Mouse (Mus musculus) midbrain, postnatal 0 days (tissue): ENCODE measurements around the gene Olfr286. TPM values are rescaled to one million over a fixed set of nuclear protein-coding genes. Genes with fewer than 3 reads are reported as not detected.

ENCODE experiments used
- ATAC-seq: fragments of 200-750 bp; cut with Nextera tagmentation; 2 replicates; pipeline ENCODE4 v1.8.0; 2017; ENCODE audit warnings: moderate number of reproducible peaks, mild to moderate bottlenecking, moderate TSS enrichment, moderate library complexity; ENCODE audit not compliant: low FRiP score
- DNase-seq: peaks from one replicate; pipeline ENCODE4 v3.0.0-alpha.2; 2015; ENCODE audit warnings: low spot score
- H3K27ac ChIP-seq: fragments of 300-500 bp; sonication (generic); 2 replicates; pipeline ENCODE4 v1.5.1; 2014; ENCODE audit warnings: low read depth, mild to moderate bottlenecking, low read length, mixed read lengths
- H3K27me3 ChIP-seq: fragments of 300-500 bp; sonication (generic); 2 replicates; pipeline ENCODE4 v1.6.1; 2014; ENCODE audit warnings: low read length, control low read depth, mixed read lengths; ENCODE audit not compliant: insufficient read depth
- H3K36me3 ChIP-seq: fragments of 300-500 bp; sonication (generic); 2 replicates; pipeline ENCODE4 v1.6.1; 2014; ENCODE audit warnings: low read length, control low read depth, mixed read lengths; ENCODE audit not compliant: insufficient read depth
- H3K4me1 ChIP-seq: fragments of 300-500 bp; sonication (generic); 2 replicates; pipeline ENCODE4 v1.6.1; 2014; ENCODE audit warnings: mild to moderate bottlenecking, control low read depth, antibody characterized with exemption, low read length, mixed read lengths; ENCODE audit not compliant: insufficient read depth
- H3K4me2 ChIP-seq: fragments of 300-500 bp; sonication (generic); 2 replicates; pipeline ENCODE4 v1.6.1; 2014; ENCODE audit warnings: low read depth, mild to moderate bottlenecking, low read length, mixed read lengths; ENCODE audit not compliant: poor library complexity, severe bottlenecking
- H3K4me3 ChIP-seq: fragments of 300-500 bp; sonication (generic); 2 replicates; pipeline ENCODE4 v1.5.1; 2014; ENCODE audit warnings: low read depth, mild to moderate bottlenecking, low read length, moderate library complexity
- H3K9ac ChIP-seq: fragments of 300-500 bp; sonication (generic); replicated peaks from 2 replicates; pipeline ENCODE4 v1.6.1; 2014; ENCODE audit warnings: mild to moderate bottlenecking, low read length, moderate library complexity, mixed read lengths; ENCODE audit not compliant: poor library complexity, severe bottlenecking
- H3K9me3 ChIP-seq: fragments of 300-500 bp; sonication (generic); 2 replicates; pipeline ENCODE4 v1.6.1; 2016; ENCODE audit warnings: low read length, control low read depth
- CTCF ChIP-seq: IDR thresholded peaks from 2 replicates; pipeline ENCODE4 v1.5.1; 2016; ENCODE audit warnings: antibody characterized with exemption, mild to moderate bottlenecking
- WGBS: fragments of 180-500 bp; shearing (Covaris S2); extraction: QIAGEN DNeasy Blood & Tissue Kit; methylation state at CpG from one replicate; pipeline ENCODE4 v1.1.7; 2014; 5-methylcytosine and 5-hydroxymethylcytosine counted together
- polyA plus RNA-seq: library from polyadenylated mRNA; unstranded; fragments of >200 nt; fragmentation: Nextera tagmentation; extraction: Ambion mirVana; gene quantifications from 2 replicates; pipeline ENCODE4 v1.2.1, GENCODE M21; 2015
- total RNA-seq: library from RNA; depleted of rRNA; stranded (reverse); fragments of >200 nt; gene quantifications from 2 replicates; pipeline ENCODE4 v1.2.3, GENCODE M21; 2014; rRNA removed

The Olfr286 gene
- total and polyA plus RNA-seq, 2 experiments from 2014 or later = not detected

DNA sequence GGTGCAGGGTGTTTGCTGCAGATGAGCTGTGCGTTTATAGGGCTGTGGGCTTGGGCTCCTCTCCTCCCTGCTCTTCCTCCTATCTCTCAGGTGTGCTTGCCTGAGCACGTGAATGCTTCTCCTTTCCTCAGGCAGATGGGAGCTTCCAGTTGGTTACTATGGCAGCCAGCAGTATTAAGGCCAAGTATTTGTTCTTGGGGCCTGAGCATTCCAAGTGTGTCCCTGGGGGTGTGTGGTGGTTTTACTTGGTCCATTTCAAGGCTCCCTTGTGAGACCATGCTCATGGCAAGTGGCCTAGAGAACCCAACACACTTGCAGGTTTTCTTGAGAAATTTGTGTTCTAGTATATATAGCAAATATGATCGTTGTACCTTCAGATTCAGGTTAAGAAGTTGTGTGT, 38.8 kb downstream of the Olfr286 start, which contains the start of gene Olfr288:
Gene Olfr288 (minus strand): TSS at position 101 of the 400 bp plus-strand sequence.
- Histone ChIP-seq H3K9me3 (no peaks in the 10 kb centered on the region), H3K4me2 (no peak within 1 kb of the TSS)

DNA sequence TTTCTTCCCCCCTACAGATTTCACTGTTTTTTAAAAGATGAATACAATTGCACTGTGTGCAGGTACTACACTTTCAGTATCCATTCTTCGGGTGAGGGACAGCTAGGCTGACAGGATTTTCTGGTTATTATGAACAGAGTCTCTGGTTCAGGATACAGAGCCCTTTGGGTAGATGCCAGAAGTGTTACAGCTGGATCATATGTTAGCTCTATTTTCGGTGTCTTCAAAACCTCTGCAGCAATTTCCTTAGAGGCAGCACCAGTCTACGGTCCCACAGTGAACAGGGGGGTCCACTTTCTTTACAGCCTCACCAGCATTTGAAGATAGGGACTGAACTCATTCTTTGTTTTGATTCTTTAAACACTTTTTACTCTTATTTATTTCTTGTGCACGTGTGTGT, 49.8 kb downstream of the Olfr286 start:
- no peaks in the 10 kb centered on the region for H3K9me3 ChIP-seq
- no peak overlapping the region for H3K9ac ChIP-seq
- H3K4me3 ChIP-seq = no peak overlapping the region
- no peaks in the 10 kb centered on the region for H3K27me3 ChIP-seq
- H3K27ac ChIP-seq = no peak overlapping the region
- no peak for ATAC-seq
- H3K4me2 ChIP-seq = no peak overlapping the region
- H3K36me3 ChIP-seq = no peaks in the 10 kb centered on the region
- TF ChIP-seq CTCF = no peak
- WGBS = 53% methylated on average over 4 of the region's 4 CpGs
- 0 out of 2 replicates have a peak, but pooled peaks cover 3% of the 10 kb centered on the region for H3K4me1 ChIP-seq
- DNase-seq = no peak

More for the DNA sequence above, 38.8 kb downstream of the Olfr286 start, which contains the start of gene Olfr288:
- DNase-seq (no peak), ATAC-seq (no peak)
- Histone ChIP-seq H3K36me3 (no peaks in the 10 kb centered on the region), H3K4me3 (no peak within 1 kb of the TSS), H3K4me1 (no peaks in the 10 kb centered on the region), H3K9ac (no peak within 1 kb of the TSS), H3K27me3 (no peaks in the 10 kb centered on the region), H3K27ac (no peak within 1 kb of the TSS)
- 57% methylated on average over 3 of the region's 3 CpGs for WGBS
- no peak for TF ChIP-seq CTCF

DNA sequence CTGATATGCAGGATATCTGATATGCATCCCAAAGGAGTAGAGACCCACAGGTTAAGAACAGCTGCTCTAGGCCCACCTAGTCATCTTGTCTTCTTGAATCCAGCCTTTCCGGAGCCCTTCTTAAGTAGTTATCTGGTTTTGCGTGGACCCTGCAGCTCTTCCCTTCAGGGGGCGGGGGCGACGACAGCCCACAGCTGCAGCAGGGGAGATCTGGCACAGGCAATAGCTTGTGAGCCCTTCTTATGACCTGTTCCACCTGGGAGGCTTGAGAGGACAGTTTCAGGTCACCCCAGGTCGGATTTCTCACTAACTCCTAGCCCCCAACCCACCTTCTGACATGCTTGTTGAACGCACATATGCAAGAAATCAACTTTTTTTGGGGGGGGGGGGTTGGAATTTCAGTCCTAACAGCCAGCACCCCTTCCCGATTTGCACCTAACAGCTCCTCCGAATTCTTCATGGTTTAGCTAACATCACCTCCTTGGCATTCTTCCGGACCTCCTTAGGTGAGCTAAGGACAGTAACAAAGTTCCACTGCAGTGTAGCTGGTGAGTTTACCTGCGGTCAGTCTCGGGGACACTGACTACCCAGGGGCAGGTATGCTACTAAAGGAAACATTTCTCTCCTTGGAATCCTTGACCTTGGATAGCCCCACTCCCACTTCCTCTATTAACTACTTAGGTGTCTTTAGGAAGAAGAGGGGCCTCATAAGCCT, 52.2 kb downstream of the Olfr286 start:
- Histone ChIP-seq H3K4me3 (no peak overlapping the region), H3K4me2 (0 out of 2 replicates have a peak overlapping the region, but pooled peaks have one; percentile 56), H3K27me3 (no peaks in the 10 kb centered on the region), H3K4me1 (0 out of 2 replicates have a peak, but pooled peaks cover 3% of the 10 kb centered on the region), H3K9ac (no peak overlapping the region), H3K36me3 (no peaks in the 10 kb centered on the region), H3K27ac (no peak overlapping the region), H3K9me3 (no peaks in the 10 kb centered on the region)
- TF ChIP-seq CTCF = no peak
- DNase-seq (no peak), ATAC-seq (no peak)
- 72% methylated on average over 12 of the region's 12 CpGs for WGBS

DNA sequence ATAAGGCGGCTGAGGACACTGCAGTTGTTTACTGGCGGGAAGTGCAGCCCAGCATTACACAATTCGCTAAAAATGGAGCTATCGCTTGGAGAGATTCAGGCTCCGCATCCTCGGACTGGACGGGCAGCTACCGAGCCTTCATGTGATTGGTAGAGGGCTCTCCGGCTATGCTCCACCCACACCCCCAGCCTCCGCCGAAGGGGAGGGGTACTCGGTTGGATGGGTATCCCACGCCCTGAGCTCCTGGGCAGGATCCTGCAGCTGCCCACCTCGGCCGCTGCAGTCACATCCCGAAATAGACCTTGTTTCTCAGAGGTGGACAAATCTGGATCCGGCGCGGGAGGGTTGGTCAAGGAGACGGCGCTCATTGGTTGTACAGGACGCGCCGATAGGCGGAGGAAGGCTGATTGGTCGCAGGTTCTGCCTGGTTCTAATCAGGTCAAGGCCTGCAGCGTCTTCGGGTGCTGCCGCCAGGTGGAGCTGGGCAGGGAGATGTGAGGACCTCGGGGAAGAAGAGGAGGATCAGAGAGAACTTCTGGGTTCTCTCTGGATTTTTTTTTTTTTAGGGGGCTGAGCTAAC, 53.0 kb downstream of the Olfr286 start:
- Histone ChIP-seq H3K27me3 (no peaks in the 10 kb centered on the region), H3K27ac (peak overlapping the region; percentile 55), H3K4me1 (0 out of 2 replicates have a peak, but pooled peaks cover 3% of the 10 kb centered on the region), H3K36me3 (no peaks in the 10 kb centered on the region), H3K9ac (0 out of 2 replicates have a peak overlapping the region, but pooled peaks have one; percentile 9), H3K4me2 (peak overlapping the region; percentile 56), H3K4me3 (peak overlapping the region; percentile 40), H3K9me3 (no peaks in the 10 kb centered on the region)
- ATAC-seq (peak; percentile 97), DNase-seq (peak; percentile 95)
- under 1% methylated on average over 30 of the region's 30 CpGs for WGBS
- peak; percentile 92 for TF ChIP-seq CTCF

- ATAC-seq = no peak
- Histone ChIP-seq H3K4me3 (peak overlapping the region; percentile 40), H3K36me3 (no peaks in the 10 kb centered on the region), H3K4me2 (peak overlapping the region; percentile 56), H3K4me1 (0 out of 2 replicates have a peak, but pooled peaks cover 3% of the 10 kb centered on the region), H3K9me3 (no peaks in the 10 kb centered on the region), H3K9ac (0 out of 2 replicates have a peak overlapping the region, but pooled peaks have one; percentile 9), H3K27me3 (no peaks in the 10 kb centered on the region), H3K27ac (peak overlapping the region; percentile 55)
- WGBS = 3% methylated on average over 26 of the region's 26 CpGs
- no peak for TF ChIP-seq CTCF
- no peak for DNase-seq
These were observed 53.6 kb downstream of the Olfr286 start for GRCm38 (mm10) chr15:98180567-98181131.

DNA sequence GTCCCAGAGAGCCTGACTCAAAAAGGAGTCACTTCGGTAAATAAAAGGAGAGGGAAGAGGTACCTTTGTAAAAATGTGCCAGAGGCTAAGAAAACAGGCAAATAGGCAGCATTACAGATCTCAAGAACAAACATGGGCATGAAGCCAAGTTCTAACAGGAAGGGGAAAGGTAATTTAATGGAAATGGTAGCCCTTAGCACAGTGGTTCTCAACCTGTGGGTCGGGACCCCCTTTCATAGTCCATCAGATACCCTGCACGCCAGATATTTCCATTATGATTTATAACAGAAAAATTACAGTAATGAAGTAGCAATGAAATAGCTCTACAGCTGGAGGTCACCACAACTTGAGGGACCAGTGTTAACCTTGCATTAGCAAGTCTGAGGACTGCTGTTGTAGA, 56.9 kb downstream of the Olfr286 start:
- DNase-seq (no peak), ATAC-seq (no peak)
- no peak overlapping the region for H3K4me3 ChIP-seq
- TF ChIP-seq CTCF = no peak
- no peak overlapping the region for H3K9ac ChIP-seq
- no peak overlapping the region for H3K4me2 ChIP-seq
- H3K36me3 ChIP-seq = no peaks in the 10 kb centered on the region
- H3K4me1 ChIP-seq = 0 out of 2 replicates have a peak, but pooled peaks cover 3% of the 10 kb centered on the region
- 84% methylated on average over 3 of the region's 3 CpGs for WGBS
- H3K9me3 ChIP-seq = no peaks in the 10 kb centered on the region
- H3K27me3 ChIP-seq = no peaks in the 10 kb centered on the region
- no peak overlapping the region for H3K27ac ChIP-seq

Other genes starting within 250 kb of the Olfr286 start
- gene Col2a1, start 229.8 kb downstream of the Olfr286 start, total RNA-seq = 13.8 and 17.8 TPM in 2 replicates
- 4.9 and 6.2 TPM in 2 replicates for gene Col2a1, start 229.8 kb downstream of the Olfr286 start, polyA plus RNA-seq
- gene Pfkm, start 141.9 kb downstream of the Olfr286 start, total RNA-seq = 96.2 and 102 TPM in 2 replicates
- 89.9 and 96.4 TPM in 2 replicates for gene Pfkm, start 141.9 kb downstream of the Olfr286 start, polyA plus RNA-seq
- gene Senp1, start 140.7 kb downstream of the Olfr286 start, total RNA-seq = 17.4 and 18.2 TPM in 2 replicates
- 12.1 and 12.4 TPM in 2 replicates for gene Senp1, start 140.7 kb downstream of the Olfr286 start, polyA plus RNA-seq
- 60.5 and 72.7 TPM in 2 replicates for gene Asb8, start 68.8 kb downstream of the Olfr286 start, total RNA-seq
- 59.2 and 64.9 TPM in 2 replicates for gene Asb8, start 68.8 kb downstream of the Olfr286 start, polyA plus RNA-seq
- 127 and 129 TPM in 2 replicates for gene Ccdc184, start 67.3 kb downstream of the Olfr286 start, total RNA-seq
- gene Ccdc184, start 67.3 kb downstream of the Olfr286 start, polyA plus RNA-seq = 132 and 145 TPM in 2 replicates
- not detected in 2 replicates for gene Olfr288, start 38.9 kb downstream of the Olfr286 start, total RNA-seq
- gene Olfr288, start 38.9 kb downstream of the Olfr286 start, polyA plus RNA-seq = not detected in 2 replicates
- gene Gm44579, start 13.5 kb downstream of the Olfr286 start, total RNA-seq = not detected in 2 replicates
- gene Gm44579, start 13.5 kb downstream of the Olfr286 start, polyA plus RNA-seq = 0.09 and 0.11 TPM in 2 replicates
- 0.44 and 1.2 TPM in 2 replicates for gene Olfr287, start 13.4 kb downstream of the Olfr286 start, total RNA-seq
- gene Olfr287, start 13.4 kb downstream of the Olfr286 start, polyA plus RNA-seq = 1.2 and 1.5 TPM in 2 replicates
- gene H1fnt, start 22.8 kb upstream of the Olfr286 start, total RNA-seq = not detected in 2 replicates
- not detected in 2 replicates for gene H1fnt, start 22.8 kb upstream of the Olfr286 start, polyA plus RNA-seq
- 21.4 and 22.5 TPM in 2 replicates for gene Zfp641, start 61.7 kb upstream of the Olfr286 start, total RNA-seq
- gene Zfp641, start 61.7 kb upstream of the Olfr286 start, polyA plus RNA-seq = 10.9 and 12.8 TPM in 2 replicates
- gene Olfr285, start 82.9 kb upstream of the Olfr286 start, total RNA-seq = not detected in 2 replicates
- not detected in 2 replicates for gene Olfr285, start 82.9 kb upstream of the Olfr286 start, polyA plus RNA-seq
- gene Olfr284, start 106.5 kb upstream of the Olfr286 start, total RNA-seq = not detected in 2 replicates
- gene Olfr284, start 106.5 kb upstream of the Olfr286 start, polyA plus RNA-seq = 0.18 TPM in 1 of 2 replicates, not detected in the other
- not detected in 2 replicates for gene Olfr283, start 146.5 kb upstream of the Olfr286 start, total RNA-seq
- gene Olfr283, start 146.5 kb upstream of the Olfr286 start, polyA plus RNA-seq = not detected in 2 replicates
- not detected in 2 replicates for gene Olfr282, start 196.8 kb upstream of the Olfr286 start, total RNA-seq
- not detected in 2 replicates for gene Olfr282, start 196.8 kb upstream of the Olfr286 start, polyA plus RNA-seq
- not detected in 2 replicates for gene Olfr281, start 218.1 kb upstream of the Olfr286 start, total RNA-seq
- not detected in 2 replicates for gene Olfr281, start 218.1 kb upstream of the Olfr286 start, polyA plus RNA-seq
- not detected in 2 replicates for gene OR5BS1P, start 235.4 kb upstream of the Olfr286 start, total RNA-seq
- not detected in 2 replicates for gene OR5BS1P, start 235.4 kb upstream of the Olfr286 start, polyA plus RNA-seq
- gene Lalba, start 248.3 kb upstream of the Olfr286 start, total RNA-seq = not detected in 2 replicates
- gene Lalba, start 248.3 kb upstream of the Olfr286 start, polyA plus RNA-seq = not detected in 2 replicates